Mouse (Mus musculus): ENCODE measurements around the gene Cdkn2a. TPM values are rescaled to one million over a fixed set of nuclear protein-coding genes. Genes with fewer than 3 reads are reported as not detected.

Gene Cdkn2a
- total RNA-seq (2014; rRNA removed; ENCODE audit: low replicate concordance) = not detected in 2 replicates
- not detected in 2 replicates for polyA plus RNA-seq (2015; fragmentation: Nextera tagmentation; extraction: Ambion mirVana)

DNA sequence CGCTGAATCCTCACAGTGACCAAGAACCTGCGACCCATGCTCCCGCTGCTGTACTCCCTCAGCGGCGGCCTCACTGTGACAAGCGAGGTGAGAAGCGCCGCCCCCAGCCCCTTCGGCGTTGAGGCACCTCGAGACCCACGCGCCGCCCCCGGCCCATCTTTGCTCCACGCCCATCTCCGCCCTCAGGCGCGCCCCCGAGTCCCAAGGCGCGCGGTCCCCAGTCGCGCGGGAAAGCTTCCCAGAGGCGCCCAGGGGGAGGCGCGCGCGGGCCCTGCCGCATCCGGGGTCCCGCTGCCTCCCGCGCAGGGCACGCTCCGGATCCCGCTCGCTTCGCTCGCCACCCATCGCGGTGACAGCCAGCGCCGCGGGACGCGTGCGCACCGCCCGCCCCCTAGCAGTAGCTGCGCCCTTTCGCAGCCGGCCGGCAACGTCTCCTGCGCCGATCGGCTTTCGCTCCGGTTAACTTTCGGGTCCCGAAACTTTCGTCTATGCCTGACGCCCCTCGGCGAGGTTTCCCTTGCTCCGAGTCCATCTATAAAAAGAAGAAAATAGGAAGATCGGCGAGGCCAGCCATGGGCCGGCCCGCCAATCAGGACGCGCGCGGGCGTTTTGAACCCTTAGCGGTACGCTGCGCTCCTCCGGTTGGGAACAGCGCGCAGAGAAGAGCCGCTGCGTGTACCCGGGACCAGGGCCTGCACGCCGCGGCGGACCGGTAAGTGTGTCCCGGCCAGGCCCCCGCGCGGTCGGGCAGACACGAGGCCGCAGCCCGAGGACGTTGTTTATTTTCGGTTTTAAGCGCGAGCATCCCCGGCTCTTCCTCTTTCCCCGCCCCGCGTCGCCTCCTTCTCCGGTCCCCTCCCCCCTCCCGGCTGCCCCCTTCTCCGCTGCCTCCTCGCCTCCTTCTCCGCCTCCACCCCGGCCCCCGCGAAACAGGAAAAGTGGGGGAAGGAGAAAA lies at the start of gene Cdkn2a:
TSS of gene Cdkn2a (minus strand) at position 168 of the 955 bp plus-strand sequence.
- H3K9me3 ChIP-seq (replicated peaks; ENCODE audit: control insufficient read depth, low read length) = no peaks in the 10 kb centered on the region

DNA sequence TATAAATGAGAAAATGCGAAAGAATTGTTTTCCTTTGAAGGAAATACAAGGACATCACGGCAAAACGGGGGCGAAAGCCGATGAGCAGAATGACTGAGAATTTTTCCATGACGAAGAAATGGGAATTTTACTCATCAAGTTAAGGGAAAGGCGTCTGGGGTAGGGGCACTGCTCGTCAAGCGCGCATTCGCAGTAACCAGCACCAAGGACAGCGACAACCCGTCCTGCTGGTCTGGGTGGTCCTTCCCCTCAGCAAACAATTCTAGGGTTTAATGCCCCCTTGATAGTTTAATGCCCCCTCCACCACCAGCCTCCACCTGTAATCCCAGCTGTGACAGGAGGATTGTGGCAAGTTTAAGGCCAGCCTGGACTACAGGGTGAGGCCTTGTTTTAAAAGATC lies 19.0 kb upstream of the Cdkn2a start:
- no peaks in the 10 kb centered on the region for H3K9me3 ChIP-seq (replicated peaks; ENCODE audit: control insufficient read depth, low read length)
- no peaks in the 10 kb centered on the region for H3K36me3 ChIP-seq (replicated peaks; ENCODE audit: control insufficient read depth, insufficient read depth, low read length)
- H3K9ac ChIP-seq (replicated peaks; ENCODE audit: low read depth, low read length) = no peak overlapping the region
- DNase-seq (ENCODE audit: low spot score) (no peak), ATAC-seq (ENCODE audit: insufficient read depth, low read depth) (no peak)
- H3K27ac ChIP-seq (ENCODE audit: low read depth) = no peak overlapping the region
- peaks cover 30% of the 10 kb centered on the region for H3K27me3 ChIP-seq (ENCODE audit: control insufficient read depth, insufficient read depth, low read length)
- no peak overlapping the region for H3K4me3 ChIP-seq (ENCODE audit: low read depth, low read length)
- H3K4me1 ChIP-seq (ENCODE audit: control insufficient read depth, insufficient read depth) = no peaks in the 10 kb centered on the region
- TF ChIP-seq CTCF (IDR thresholded peaks at IDR 0.05; ENCODE audit: low read depth) (no peak), EP300 (IDR thresholded peaks at IDR 0.05; ENCODE audit: low read depth) (no peak)
- 6% methylated on average over 13 of the region's 13 CpGs for WGBS
- no peak overlapping the region for H3K4me2 ChIP-seq (ENCODE audit: low read depth, low read length)

More for the DNA sequence above, at the start of gene Cdkn2a:
- 1% methylated on average over 106 of the region's 117 CpGs for WGBS
- H3K36me3 ChIP-seq (replicated peaks; ENCODE audit: control insufficient read depth, insufficient read depth, low read length) = no peaks in the 10 kb centered on the region
- ATAC-seq (ENCODE audit: insufficient read depth, low read depth) (peak; percentile 90), DNase-seq (ENCODE audit: low spot score) (peak; percentile 61)
- H3K9ac ChIP-seq (replicated peaks; ENCODE audit: low read depth, low read length) = peak within 1 kb of the TSS; percentile 55
- peak within 1 kb of the TSS; percentile 79 for H3K4me2 ChIP-seq (ENCODE audit: low read depth, low read length)
- no peak for TF ChIP-seq EP300 (IDR thresholded peaks at IDR 0.05; ENCODE audit: low read depth)
- 0 out of 2 replicates have a peak, but pooled peaks have one; percentile 5 for TF ChIP-seq CTCF (IDR thresholded peaks at IDR 0.05; ENCODE audit: low read depth)
- peaks cover 5% of the 10 kb centered on the region; the same call in 1 of the 2 replicates for H3K4me1 ChIP-seq (ENCODE audit: control insufficient read depth, insufficient read depth)
- no peak within 1 kb of the TSS for H3K27ac ChIP-seq (ENCODE audit: low read depth)
- H3K27me3 ChIP-seq (ENCODE audit: control insufficient read depth, insufficient read depth, low read length) = peaks cover 78% of the 10 kb centered on the region
- H3K4me3 ChIP-seq (ENCODE audit: low read depth, low read length) = peak within 1 kb of the TSS; percentile 67

DNA sequence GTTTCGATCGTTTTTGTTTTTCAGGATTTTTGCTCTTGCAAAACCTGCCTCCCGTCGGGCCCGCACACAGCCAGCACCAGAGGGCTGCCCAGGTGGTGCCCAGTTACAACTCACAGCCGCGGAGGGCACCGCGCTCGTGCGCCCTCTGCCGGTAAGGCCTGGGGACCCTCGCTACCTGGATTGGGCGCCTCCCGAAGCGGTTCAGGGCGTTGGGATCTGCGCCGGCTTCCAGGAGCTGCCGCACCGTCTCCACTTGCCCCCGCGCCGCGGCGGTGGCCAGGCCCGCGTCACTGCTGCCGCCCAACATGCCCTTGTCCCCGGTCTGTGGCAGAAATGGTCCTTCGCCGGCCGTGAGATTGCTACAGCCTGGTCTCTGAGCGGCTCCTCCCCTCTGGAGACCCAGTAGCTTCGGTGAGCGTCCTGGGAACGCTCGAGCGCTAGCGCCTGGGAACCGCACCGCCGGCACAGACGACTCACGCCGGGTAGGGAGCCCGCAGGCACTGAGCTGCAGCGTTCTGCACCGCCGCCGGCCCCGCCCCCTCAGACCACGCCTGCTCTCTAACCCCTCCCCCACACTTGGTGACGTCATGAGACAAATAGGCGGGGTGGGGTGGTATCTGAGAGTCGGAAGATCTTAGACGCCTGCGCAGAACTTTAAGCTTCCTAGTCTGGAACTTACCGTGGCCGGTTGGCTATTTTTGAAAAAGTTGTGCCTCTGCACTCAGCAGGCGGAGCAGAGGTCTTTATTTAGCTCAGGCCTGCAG lies 16.2 kb upstream of the Cdkn2a start, which contains the start of gene Cdkn2b:
TSS of gene Cdkn2b (minus strand) at position 549 of the 764 bp plus-strand sequence.
- Histone ChIP-seq H3K9ac (replicated peaks; ENCODE audit: low read depth, low read length) (no peak within 1 kb of the TSS), H3K4me2 (ENCODE audit: low read depth, low read length) (peak within 1 kb of the TSS; percentile 96), H3K4me1 (ENCODE audit: control insufficient read depth, insufficient read depth) (no peaks in the 10 kb centered on the region), H3K9me3 (replicated peaks; ENCODE audit: control insufficient read depth, low read length) (no peaks in the 10 kb centered on the region), H3K27ac (ENCODE audit: low read depth) (peak within 1 kb of the TSS; percentile 22; the same call in 1 of the 2 replicates), H3K4me3 (ENCODE audit: low read depth, low read length) (peak within 1 kb of the TSS; percentile 64), H3K36me3 (replicated peaks; ENCODE audit: control insufficient read depth, insufficient read depth, low read length) (no peaks in the 10 kb centered on the region), H3K27me3 (ENCODE audit: control insufficient read depth, insufficient read depth, low read length) (peaks cover 58% of the 10 kb centered on the region)
- ATAC-seq (ENCODE audit: insufficient read depth, low read depth) = peak; percentile 95
- DNase-seq (ENCODE audit: low spot score) = peak; percentile 89
- peak; percentile 76 for TF ChIP-seq CTCF (IDR thresholded peaks at IDR 0.05; ENCODE audit: low read depth)
- TF ChIP-seq EP300 (IDR thresholded peaks at IDR 0.05; ENCODE audit: low read depth) = no peak
- WGBS = under 1% methylated on average over 56 of the region's 61 CpGs

DNA sequence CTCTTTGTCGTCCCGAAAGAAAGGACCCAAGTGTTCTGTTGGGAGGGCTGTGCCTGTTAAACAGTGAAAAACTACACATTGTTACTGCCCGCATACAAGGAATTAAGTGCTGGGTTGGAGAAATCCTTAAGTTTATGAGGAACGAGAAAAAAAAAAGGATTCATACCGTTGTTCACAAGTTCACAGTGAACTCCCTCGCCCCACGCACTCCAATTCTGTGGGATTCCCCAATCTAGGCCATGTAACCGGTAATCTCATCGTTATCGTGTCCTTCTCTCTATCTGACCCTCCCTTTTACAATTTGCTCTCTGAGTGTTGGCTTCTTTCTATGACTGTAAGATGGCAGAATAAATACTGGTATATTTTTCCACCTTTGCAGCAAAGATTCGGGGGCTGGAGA lies 15.5 kb upstream of the Cdkn2a start:
- TF ChIP-seq CTCF (IDR thresholded peaks at IDR 0.05; ENCODE audit: low read depth) = no peak
- TF ChIP-seq EP300 (IDR thresholded peaks at IDR 0.05; ENCODE audit: low read depth) = no peak
- H3K9ac ChIP-seq (replicated peaks; ENCODE audit: low read depth, low read length) = no peak overlapping the region
- peaks cover 64% of the 10 kb centered on the region for H3K27me3 ChIP-seq (ENCODE audit: control insufficient read depth, insufficient read depth, low read length)
- no peaks in the 10 kb centered on the region for H3K9me3 ChIP-seq (replicated peaks; ENCODE audit: control insufficient read depth, low read length)
- no peak overlapping the region for H3K27ac ChIP-seq (ENCODE audit: low read depth)
- no peak for DNase-seq (ENCODE audit: low spot score)
- no peak for ATAC-seq (ENCODE audit: insufficient read depth, low read depth)
- peak overlapping the region; percentile 64 for H3K4me3 ChIP-seq (ENCODE audit: low read depth, low read length)
- no peaks in the 10 kb centered on the region for H3K36me3 ChIP-seq (replicated peaks; ENCODE audit: control insufficient read depth, insufficient read depth, low read length)
- WGBS = 8% methylated on average over 11 of the region's 11 CpGs
- H3K4me1 ChIP-seq (ENCODE audit: control insufficient read depth, insufficient read depth) = no peaks in the 10 kb centered on the region
- H3K4me2 ChIP-seq (ENCODE audit: low read depth, low read length) = peak overlapping the region; percentile 96

DNA sequence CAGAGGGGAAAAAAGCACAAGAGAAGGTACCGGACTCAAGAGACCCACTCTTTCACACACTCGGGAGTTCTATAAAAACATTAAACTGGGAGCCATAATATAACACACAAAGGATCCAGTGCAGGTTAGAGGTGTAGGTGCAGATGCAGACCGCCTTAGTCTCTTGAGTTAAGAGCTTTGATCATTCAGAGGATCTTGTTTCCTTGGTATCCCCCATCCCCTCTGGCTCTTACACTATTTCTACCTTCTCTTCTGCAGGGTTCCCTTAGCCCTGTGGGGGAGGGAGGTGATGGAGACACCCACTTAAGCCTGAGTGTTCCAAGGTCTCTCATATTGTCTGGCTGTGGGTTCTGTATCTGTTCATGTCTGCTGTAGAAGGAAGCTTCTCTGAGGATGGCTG lies 13.5 kb upstream of the Cdkn2a start:
- Histone ChIP-seq H3K9me3 (replicated peaks; ENCODE audit: control insufficient read depth, low read length) (no peaks in the 10 kb centered on the region), H3K36me3 (replicated peaks; ENCODE audit: control insufficient read depth, insufficient read depth, low read length) (no peaks in the 10 kb centered on the region), H3K4me1 (ENCODE audit: control insufficient read depth, insufficient read depth) (no peaks in the 10 kb centered on the region), H3K27me3 (ENCODE audit: control insufficient read depth, insufficient read depth, low read length) (peaks cover 77% of the 10 kb centered on the region), H3K9ac (replicated peaks; ENCODE audit: low read depth, low read length) (no peak overlapping the region), H3K4me3 (ENCODE audit: low read depth, low read length) (no peak overlapping the region), H3K4me2 (ENCODE audit: low read depth, low read length) (no peak overlapping the region), H3K27ac (ENCODE audit: low read depth) (no peak overlapping the region)
- TF ChIP-seq EP300 (IDR thresholded peaks at IDR 0.05; ENCODE audit: low read depth) = no peak
- no peak for TF ChIP-seq CTCF (IDR thresholded peaks at IDR 0.05; ENCODE audit: low read depth)
- 11% methylated on average over 3 of the region's 3 CpGs for WGBS
- ATAC-seq (ENCODE audit: insufficient read depth, low read depth) (no peak), DNase-seq (ENCODE audit: low spot score) (no peak)

All from heart, postnatal 0 days (tissue).